Mouse (Mus musculus): ENCODE results near the gene Piezo1.

DNA sequence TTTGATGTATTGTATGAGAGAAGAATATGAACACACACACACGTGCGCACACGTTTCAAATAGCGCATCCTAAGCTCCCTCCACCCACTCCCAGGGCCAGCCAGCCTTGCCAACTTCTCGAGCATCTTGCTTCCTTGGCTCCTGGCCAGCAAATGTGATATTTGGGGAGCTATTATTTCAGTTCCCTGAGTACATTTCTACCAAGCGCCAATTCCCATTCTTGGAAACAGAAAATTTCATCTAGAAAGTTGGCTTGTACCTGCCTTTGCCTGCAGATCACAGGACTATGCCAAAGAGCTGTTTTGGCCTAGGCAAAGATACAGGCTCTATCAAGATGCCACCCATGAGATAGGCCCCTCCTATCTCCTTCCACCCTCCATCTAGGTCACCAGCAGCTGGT, 3.7 kb upstream of the Piezo1 start:
- TF ChIP-seq CTCF (IDR thresholded peaks at IDR 0.05; ENCODE audit: borderline replicate concordance, insufficient read depth, low read length) (no peak), POLR2A (IDR thresholded peaks at IDR 0.05; ENCODE audit: low read depth, low read length) (no peak)
